Mouse (Mus musculus) gastrocnemius, adult 2 months (tissue): ENCODE results near the gene Rd3l. TPM values are rescaled to one million over a fixed set of nuclear protein-coding genes. Genes with fewer than 3 reads are reported as not detected.
"Not testable (repeated sequence)": the region's sequence is repeated elsewhere in the genome, so short reads cannot be mapped to it uniquely, and the experiment has no call there.

Source experiments
- DNase-seq: peaks from one replicate; pipeline ENCODE4 v3.0.0; 2022
- H3K27ac ChIP-seq: fragments of 200-600 bp; 2 replicates; pipeline ENCODE4 v1.8.1; 2022; ENCODE audit warnings: mild to moderate bottlenecking
- H3K4me3 ChIP-seq: fragments of 200-600 bp; 2 replicates; pipeline ENCODE4 v1.8.1; 2022; ENCODE audit warnings: mild to moderate bottlenecking, moderate library complexity
- CTCF ChIP-seq: fragments of 200-600 bp; IDR thresholded peaks from 2 replicates; pipeline ENCODE4 v1.8.1; 2022; ENCODE audit warnings: antibody characterized with exemption, mild to moderate bottlenecking, moderate library complexity
- intact Hi-C: fragments of 180-260 bp; cut with DNase I; formaldehyde crosslinking; loops from one replicate; pipeline ENCODE4 v1.15.1; 2025
- total RNA-seq, 2 experiments: library from RNA; stranded (reverse); gene quantifications; 2 replicates each; pipeline ENCODE4 v1.2.3; 2021

The Rd3l gene
- total RNA-seq, 2 experiments from 2014 or later, result not detected

GRCm38 (mm10) chr12:111956173-111956572 is 24.9 kb downstream of the Rd3l start:
- intact Hi-C loops, result loop anchor here (10.0 kb wide), 1 partner anchor 211 kb away; no protein-coding TSS in a partner anchor

GRCm38 (mm10) chr12:111951701-111952100 is 29.4 kb downstream of the Rd3l start:
- no peak for TF ChIP-seq CTCF
- Histone ChIP-seq H3K27ac (no peak overlapping the region), H3K4me3 (no peak overlapping the region)
- DNase-seq, result no peak
- intact Hi-C loops, result loop anchor here (10.0 kb wide), 1 partner anchor 207 kb away; no protein-coding TSS in a partner anchor

More at GRCm38 (mm10) chr12:111956173-111956572, 24.9 kb downstream of the Rd3l start:
- no peak overlapping the region for H3K4me3 ChIP-seq
- H3K27ac ChIP-seq, result no peak overlapping the region
- no peak for DNase-seq
- TF ChIP-seq CTCF, result no peak

GRCm38 (mm10) chr12:111950486-111950885 is 30.6 kb downstream of the Rd3l start:
- TF ChIP-seq CTCF, result no peak
- Histone ChIP-seq H3K27ac (no peak overlapping the region), H3K4me3 (no peak overlapping the region)
- no peak for DNase-seq
- intact Hi-C loops, result loop anchor here (10.0 kb wide), 1 partner anchor 206 kb away; no protein-coding TSS in a partner anchor

GRCm38 (mm10) chr12:111946716-111947115 is 34.4 kb downstream of the Rd3l start:
- intact Hi-C loops, result loop anchor here (1.0 kb wide), 1 partner anchor 68 kb away; no protein-coding TSS in a partner anchor
- Histone ChIP-seq H3K4me3 (no peak overlapping the region), H3K27ac (peak overlapping the region; percentile 25)
- DNase-seq, result peak; percentile 66
- TF ChIP-seq CTCF, result peak; percentile 80

- not testable (repeated sequence) for DNase-seq
Observed at GRCm38 (mm10) chr12:111945765-111946655, 35.1 kb downstream of the Rd3l start.

GRCm38 (mm10) chr12:111945115-111945514 is 36.0 kb downstream of the Rd3l start:
- peak; percentile 48 for DNase-seq
- no peak overlapping the region for H3K4me3 ChIP-seq
- TF ChIP-seq CTCF, result no peak
- intact Hi-C loops, result no loop called here
- H3K27ac ChIP-seq, result peak overlapping the region; percentile 83

More at GRCm38 (mm10) chr12:111945765-111946655, 35.1 kb downstream of the Rd3l start:
- not testable (repeated sequence) for H3K4me3 ChIP-seq
- peak overlapping the region; percentile 83 for H3K27ac ChIP-seq
- intact Hi-C loops, result loop anchor here (1.0 kb wide), 1 partner anchor 68 kb away; no protein-coding TSS in a partner anchor

- DNase-seq, H3K4me3 ChIP-seq, intact Hi-C loops: not testable (repeated sequence)
- peak overlapping the region; percentile 83 for H3K27ac ChIP-seq
Observed at GRCm38 (mm10) chr12:111944065-111944987, 36.8 kb downstream of the Rd3l start.

- Histone ChIP-seq H3K27ac (peak overlapping the region; percentile 72), H3K4me3 (no peak overlapping the region)
- DNase-seq, result no peak
- no peak for TF ChIP-seq CTCF
- intact Hi-C loops, result no loop called here
Observed at GRCm38 (mm10) chr12:111943421-111944064, 37.6 kb downstream of the Rd3l start.

- H3K4me3 ChIP-seq, result no peak overlapping the region
- intact Hi-C loops, result no loop called here
- no peak for DNase-seq
- 0 out of 2 replicates have a peak overlapping the region, but pooled peaks have one; percentile 35 for H3K27ac ChIP-seq
- no peak for TF ChIP-seq CTCF
Observed at GRCm38 (mm10) chr12:111938623-111939177, 42.4 kb downstream of the Rd3l start.

- no peak for TF ChIP-seq CTCF
- H3K27ac ChIP-seq, result no peak overlapping the region
- DNase-seq, result peak; percentile 49
- intact Hi-C loops, result no loop called here
- no peak overlapping the region for H3K4me3 ChIP-seq
Observed at GRCm38 (mm10) chr12:111936706-111937550, 44.2 kb downstream of the Rd3l start.

GRCm38 (mm10) chr12:111933971-111934370 is 47.1 kb downstream of the Rd3l start:
- Histone ChIP-seq H3K27ac (peak overlapping the region; percentile 48; the same call in 1 of the 2 replicates), H3K4me3 (no peak overlapping the region)
- no peak for TF ChIP-seq CTCF
- DNase-seq, result no peak
- intact Hi-C loops, result no loop called here
